Mouse (Mus musculus) stomach, embryonic 14.5 days (tissue): Measurements from ENCODE around the gene Plekhd1. TPM values are rescaled to one million over a fixed set of nuclear protein-coding genes. Genes with fewer than 3 reads are reported as not detected.
A peak's percentile ranks its signal among the peaks of the same experiment; 100 is the strongest.

Experiments
- ATAC-seq: fragments of 200-750 bp; cut with Nextera tagmentation; 2 replicates; pipeline ENCODE4 v1.8.0; 2017; ENCODE audit warnings: low read depth, moderate TSS enrichment; ENCODE audit not compliant: insufficient number of reproducible peaks, insufficient read depth, low FRiP score
- H3K27ac ChIP-seq: fragments of 300-500 bp; sonication (generic); 2 replicates; pipeline ENCODE4 v1.5.1; 2014; ENCODE audit warnings: mild to moderate bottlenecking, low read length, moderate library complexity, mixed read lengths
- H3K27me3 ChIP-seq: fragments of 300-500 bp; sonication (generic); 2 replicates; pipeline ENCODE4 v1.6.1; 2014; ENCODE audit warnings: low read length, control low read depth, mixed read lengths; ENCODE audit not compliant: control insufficient read depth, insufficient read depth
- H3K36me3 ChIP-seq: fragments of 300-500 bp; sonication (generic); 2 replicates; pipeline ENCODE4 v1.6.1; 2014; ENCODE audit warnings: mild to moderate bottlenecking, control low read depth, low read length, moderate library complexity, mixed read lengths; ENCODE audit not compliant: control insufficient read depth, insufficient read depth
- H3K4me1 ChIP-seq: fragments of 300-500 bp; sonication (generic); 2 replicates; pipeline ENCODE4 v1.6.1; 2014; ENCODE audit warnings: low read length, control low read depth, mixed read lengths; ENCODE audit not compliant: control insufficient read depth, insufficient read depth
- H3K4me2 ChIP-seq: fragments of 300-500 bp; sonication (generic); replicated peaks from 2 replicates; pipeline ENCODE4 v1.6.1; 2014; ENCODE audit warnings: low read depth, low read length, control low read depth
- H3K4me3 ChIP-seq: fragments of 300-500 bp; sonication (generic); 2 replicates; pipeline ENCODE4 v1.5.1; 2014; ENCODE audit warnings: low read depth, low read length, control low read depth
- H3K9ac ChIP-seq: fragments of 300-500 bp; sonication (generic); replicated peaks from 2 replicates; pipeline ENCODE4 v1.6.1; 2014; ENCODE audit warnings: low read depth, mild to moderate bottlenecking, control low read depth, low read length, moderate library complexity, mixed read lengths
- H3K9me3 ChIP-seq: fragments of 300-500 bp; sonication (generic); 2 replicates; pipeline ENCODE4 v1.6.1; 2016; ENCODE audit warnings: low read depth, low read length, control low read depth; ENCODE audit not compliant: control insufficient read depth
- WGBS: fragments of 180-500 bp; shearing (Covaris S2); extraction: QIAGEN DNeasy Blood & Tissue Kit; methylation state at CpG from one replicate; pipeline ENCODE4 v1.1.7; 2014; 5-methylcytosine and 5-hydroxymethylcytosine counted together
- polyA plus RNA-seq: library from polyadenylated mRNA; unstranded; fragments of >200 nt; fragmentation: Nextera tagmentation; extraction: Ambion mirVana; gene quantifications from 2 replicates; pipeline ENCODE4 v1.2.1, GENCODE M21; 2014

The Plekhd1 gene
- polyA plus RNA-seq, 1 experiment from 2014 or later, result 6.5 TPM

GRCm38 (mm10) chr12:80689696-80690095 is 2.7 kb upstream of the Plekhd1 start:
- 44% methylated on average over 5 of the region's 5 CpGs for WGBS
- peaks cover 12% of the 10 kb centered on the region; the same call in 1 of the 2 replicates for H3K4me1 ChIP-seq
- H3K4me2 ChIP-seq, result no peak overlapping the region
- H3K36me3 ChIP-seq, result no peaks in the 10 kb centered on the region
- no peak overlapping the region for H3K27ac ChIP-seq
- no peak for ATAC-seq
- no peaks in the 10 kb centered on the region for H3K9me3 ChIP-seq
- 0 out of 2 replicates have a peak, but pooled peaks cover 10% of the 10 kb centered on the region for H3K27me3 ChIP-seq
- H3K4me3 ChIP-seq, result no peak overlapping the region
- no peak overlapping the region for H3K9ac ChIP-seq

GRCm38 (mm10) chr12:80691671-80692091 is 710 bp upstream of the Plekhd1 start:
- H3K4me3 ChIP-seq, result peak overlapping the region; percentile 36
- WGBS, result 12% methylated on average over 12 of the region's 12 CpGs
- H3K36me3 ChIP-seq, result no peaks in the 10 kb centered on the region
- no peaks in the 10 kb centered on the region for H3K9me3 ChIP-seq
- peak overlapping the region; percentile 60 for H3K4me2 ChIP-seq
- peaks cover 12% of the 10 kb centered on the region; the same call in 1 of the 2 replicates for H3K4me1 ChIP-seq
- H3K27me3 ChIP-seq, result 0 out of 2 replicates have a peak, but pooled peaks cover 10% of the 10 kb centered on the region
- ATAC-seq, result no peak
- H3K9ac ChIP-seq, result no peak overlapping the region
- no peak overlapping the region for H3K27ac ChIP-seq

- Histone ChIP-seq H3K36me3 (no peaks in the 10 kb centered on the region), H3K9ac (no peak overlapping the region), H3K4me3 (no peak overlapping the region), H3K27me3 (0 out of 2 replicates have a peak, but pooled peaks cover 10% of the 10 kb centered on the region), H3K4me1 (peaks cover 12% of the 10 kb centered on the region; the same call in 1 of the 2 replicates), H3K9me3 (no peaks in the 10 kb centered on the region), H3K27ac (no peak overlapping the region), H3K4me2 (peak overlapping the region; percentile 60; the same call in 1 of the 2 replicates)
- ATAC-seq, result 0 out of 2 replicates have a peak, but pooled peaks have one; percentile 38
- WGBS, result 45% methylated on average over 2 of the region's 2 CpGs
Measured at GRCm38 (mm10) chr12:80693700-80694099, 1.3 kb downstream of the Plekhd1 start.

GRCm38 (mm10) chr12:80695004-80695403 is 2.6 kb downstream of the Plekhd1 start:
- H3K27me3 ChIP-seq, result 0 out of 2 replicates have a peak, but pooled peaks cover 10% of the 10 kb centered on the region
- H3K36me3 ChIP-seq, result no peaks in the 10 kb centered on the region
- H3K4me2 ChIP-seq, result no peak overlapping the region
- H3K9me3 ChIP-seq, result no peaks in the 10 kb centered on the region
- no peak for ATAC-seq
- peaks cover 9% of the 10 kb centered on the region; the same call in 1 of the 2 replicates for H3K4me1 ChIP-seq
- H3K27ac ChIP-seq, result no peak overlapping the region
- no peak overlapping the region for H3K9ac ChIP-seq
- no peak overlapping the region for H3K4me3 ChIP-seq
- 74% methylated on average over 3 of the region's 3 CpGs for WGBS

GRCm38 (mm10) chr12:80698526-80699143 is 6.2 kb downstream of the Plekhd1 start:
- H3K36me3 ChIP-seq, result no peaks in the 10 kb centered on the region
- H3K27ac ChIP-seq, result no peak overlapping the region

GRCm38 (mm10) chr12:80699144-80699531 is 6.7 kb downstream of the Plekhd1 start:
- ATAC-seq, result no peak
- H3K4me2 ChIP-seq, result no peak overlapping the region
- H3K36me3 ChIP-seq, result no peaks in the 10 kb centered on the region
- 48% methylated on average over 2 of the region's 2 CpGs for WGBS
- no peak overlapping the region for H3K27ac ChIP-seq
- H3K4me3 ChIP-seq, result no peak overlapping the region
- no peaks in the 10 kb centered on the region for H3K27me3 ChIP-seq
- peaks cover 8% of the 10 kb centered on the region; the same call in 1 of the 2 replicates for H3K4me1 ChIP-seq
- H3K9me3 ChIP-seq, result no peaks in the 10 kb centered on the region
- H3K9ac ChIP-seq, result no peak overlapping the region

More at GRCm38 (mm10) chr12:80698526-80699143, 6.2 kb downstream of the Plekhd1 start:
- Histone ChIP-seq H3K4me1 (peaks cover 8% of the 10 kb centered on the region; the same call in 1 of the 2 replicates), H3K4me3 (no peak overlapping the region), H3K9me3 (no peaks in the 10 kb centered on the region), H3K4me2 (no peak overlapping the region), H3K9ac (no peak overlapping the region), H3K27me3 (no peaks in the 10 kb centered on the region)
- 75% methylated on average over 5 of the region's 5 CpGs for WGBS
- peak; percentile 60; the same call in 1 of the 2 replicates for ATAC-seq

GRCm38 (mm10) chr12:80701332-80701731 is 8.9 kb downstream of the Plekhd1 start:
- Histone ChIP-seq H3K4me1 (peaks cover 16% of the 10 kb centered on the region; the same call in 1 of the 2 replicates), H3K4me2 (no peak overlapping the region), H3K9ac (no peak overlapping the region), H3K36me3 (no peaks in the 10 kb centered on the region), H3K4me3 (no peak overlapping the region), H3K27me3 (no peaks in the 10 kb centered on the region), H3K9me3 (no peaks in the 10 kb centered on the region), H3K27ac (no peak overlapping the region)
- ATAC-seq, result no peak
- WGBS, result 53% methylated on average over 7 of the region's 7 CpGs

GRCm38 (mm10) chr12:80706208-80706914 is 14.0 kb downstream of the Plekhd1 start:
- no peaks in the 10 kb centered on the region for H3K27me3 ChIP-seq
- peak overlapping the region; percentile 52; the same call in 1 of the 2 replicates for H3K27ac ChIP-seq
- no peak overlapping the region for H3K4me2 ChIP-seq
- no peaks in the 10 kb centered on the region for H3K9me3 ChIP-seq
- no peaks in the 10 kb centered on the region for H3K36me3 ChIP-seq
- peak; percentile 69 for ATAC-seq
- no peak overlapping the region for H3K4me3 ChIP-seq
- no peak overlapping the region for H3K9ac ChIP-seq
- peaks cover 16% of the 10 kb centered on the region; the same call in 1 of the 2 replicates for H3K4me1 ChIP-seq
- WGBS, result 39% methylated on average over 11 of the region's 11 CpGs
